In the genomic region with DNA sequence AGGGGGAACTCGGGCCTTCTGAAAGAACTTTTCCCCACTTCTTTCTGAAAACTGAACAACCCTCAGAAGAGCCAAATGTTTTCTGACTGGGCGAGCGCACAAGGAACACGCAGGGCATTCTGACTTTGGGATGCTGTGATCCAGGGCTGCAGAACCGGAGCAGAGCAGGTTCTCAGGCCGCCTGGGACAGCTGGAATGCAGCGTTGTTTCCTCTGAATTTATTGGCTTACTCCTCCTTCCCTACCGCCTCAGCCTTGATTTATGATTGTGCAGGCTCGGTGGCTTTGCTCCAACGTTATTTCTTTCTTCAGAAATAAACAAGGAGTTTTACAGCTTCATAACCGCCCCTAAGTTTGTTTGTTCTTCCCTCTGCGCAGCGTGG, we compare ENCODE assay signal across 9 mouse cellular contexts.
DNase-seq lines count a peak whose midpoint lies in the region; ATAC-seq and TF ChIP-seq lines count a peak whose summit lies in the region.
"Had no signal": no experiment of that assay in that cellular context is flagged by ENCODE, and none has a peak within 500 bp of the region (broad histone marks: within the 10 kb centered on the region; RNA-seq: fewer than 3 reads in every experiment).

No protein-coding gene starts in this region.

- no peak overlapping the region for H3K4me2 ChIP-seq in midbrain, embryonic 11.5 days
- H3K4me2 ChIP-seq: heart, embryonic 15.5 days had no signal

- H3K36me3 ChIP-seq in E14TG2a.4 (ENCODE audit: insufficient read depth, low read length): no peaks in the 10 kb centered on the region
- H3K36me3 ChIP-seq in kidney, adult 2 months (ENCODE audit: control insufficient read depth, insufficient read depth, low read length): no peaks in the 10 kb centered on the region
- no peaks in the 10 kb centered on the region for H3K36me3 ChIP-seq in midbrain, embryonic 11.5 days (ENCODE audit: control insufficient read depth, insufficient read depth, low read length)
- H3K36me3 ChIP-seq: heart, embryonic 15.5 days had no signal

- H3K9ac ChIP-seq in midbrain, embryonic 11.5 days (ENCODE audit: low read length): no peak overlapping the region
- H3K9ac ChIP-seq: heart, embryonic 15.5 days had no signal

- TF ChIP-seq CTCF in E14TG2a.4 (conservative IDR thresholded peaks at IDR 0.05; ENCODE audit: low read length): no peak
- no peak for TF ChIP-seq CTCF in kidney, adult 2 months (conservative IDR thresholded peaks at IDR 0.05; ENCODE audit: insufficient read depth, insufficient read length, low read depth, low read length)

- no peak for ATAC-seq in frontal cortex, adult (ENCODE audit: low TSS enrichment)
- no peak for ATAC-seq in midbrain, embryonic 11.5 days (ENCODE audit: low FRiP score)

- peak overlapping the region; percentile 20; the same call in 1 of the 2 replicates for H3K4me3 ChIP-seq in E14TG2a.4 (replicated peaks; ENCODE audit: low read length)
- no peak overlapping the region for H3K4me3 ChIP-seq in kidney, adult 2 months (ENCODE audit: insufficient read depth, low read depth, low read length)
- H3K4me3 ChIP-seq in midbrain, embryonic 11.5 days (ENCODE audit: low read depth, low read length): no peak overlapping the region
- H3K4me3 ChIP-seq: heart, embryonic 15.5 days had no signal

- peaks cover 10% of the 10 kb centered on the region; the same call in 1 of the 2 replicates for H3K27me3 ChIP-seq in E14TG2a.4 (ENCODE audit: insufficient read depth, low read length)
- no peaks in the 10 kb centered on the region for H3K27me3 ChIP-seq in kidney, adult 2 months (replicated peaks; ENCODE audit: control insufficient read depth, insufficient read depth, low read length)
- no peaks in the 10 kb centered on the region for H3K27me3 ChIP-seq in midbrain, embryonic 11.5 days (ENCODE audit: control insufficient read depth, insufficient read depth, low read length)
- H3K27me3 ChIP-seq: heart, embryonic 15.5 days had no signal

- 0 out of 2 replicates have a peak overlapping the region, but pooled peaks have one; percentile 7 for H3K27ac ChIP-seq in kidney, adult 2 months (ENCODE audit: insufficient read depth, low read depth, low read length)
- H3K27ac ChIP-seq in midbrain, embryonic 11.5 days (ENCODE audit: low read depth, low read length): no peak overlapping the region
- H3K27ac ChIP-seq: heart, embryonic 15.5 days had no signal

- TF ChIP-seq POLR2A in kidney, adult 2 months (IDR thresholded peaks at IDR 0.05; ENCODE audit: low read depth, low read length): no peak

- DNase-seq in embryo, embryonic 10.5 days (ENCODE audit: low spot score): peak; percentile 66
- peak; percentile 77 for DNase-seq in kidney, adult 2 months
- DNase-seq in lung, postnatal 25 days (ENCODE audit: low spot score): peak; percentile 49
- DNase-seq in cerebellum, adult 8-10 months: no peak
- no peak for DNase-seq in midbrain, embryonic 11.5 days (ENCODE audit: low spot score, missing footprints)
- DNase-seq in cerebellum, adult 11-12 months: no peak

- WGBS in kidney, adult 2 months: 29% methylated on average over 13 of the region's 13 CpGs
- 61% methylated on average over 13 of the region's 13 CpGs for WGBS in midbrain, embryonic 11.5 days

- H3K4me1 ChIP-seq in E14TG2a.4 (replicated peaks; ENCODE audit: low read depth, low read length): peaks cover 14% of the 10 kb centered on the region
- H3K4me1 ChIP-seq in kidney, adult 2 months (ENCODE audit: control insufficient read depth, insufficient read depth, low read length): peaks cover 11% of the 10 kb centered on the region
- no peaks in the 10 kb centered on the region; the same call in none of the 2 replicates for H3K4me1 ChIP-seq in midbrain, embryonic 11.5 days (ENCODE audit: control insufficient read depth, insufficient read depth, low read length)

- no peaks in the 10 kb centered on the region for H3K9me3 ChIP-seq in E14TG2a.4 (ENCODE audit: low read length)
- H3K9me3 ChIP-seq in midbrain, embryonic 11.5 days (ENCODE audit: control insufficient read depth, low read length): no peaks in the 10 kb centered on the region
- H3K9me3 ChIP-seq: heart, embryonic 15.5 days had no signal

Comparison
In these comparisons a context has a peak if more than half of its experiments do, and no peak if none do; other contexts are left out.
1. DNase-seq: peak in embryo, embryonic 10.5 days (single experiment), kidney, adult 2 months (single experiment) and lung, postnatal 25 days (single experiment); none in cerebellum, adult 8-10 months (single experiment), midbrain, embryonic 11.5 days (single experiment) and cerebellum, adult 11-12 months (single experiment).